Mouse (Mus musculus) lung, adult 2 months (tissue): ENCODE results near the gene Zbtb34.

ENCODE experiments used
- CTCF ChIP-seq: fragments of 200-500 bp; IDR thresholded peaks from 2 replicates; pipeline ENCODE4 v1.5.1; 2011; ENCODE audit warnings: mild to moderate bottlenecking, low read length, control low read depth; ENCODE audit not compliant: insufficient read depth
- POLR2A ChIP-seq: fragments of 200-500 bp; IDR thresholded peaks from 2 replicates; pipeline ENCODE4 v1.6.1; 2011; ENCODE audit warnings: low read depth, mild to moderate bottlenecking, control low read depth, low read length, borderline replicate concordance; ENCODE audit errors: extremely low read depth

GRCm38 (mm10) chr2:33361139-33361716 lies 69.9 kb downstream of the Zbtb34 start:
- no peak for TF ChIP-seq POLR2A
- no peak for TF ChIP-seq CTCF
